Mouse (Mus musculus): ENCODE measurements at regions not wholly inside any gene's neighbourhood (a gene's known extent, or its start where the extent isn't known, plus 50 kb on each side); places are given as distances from the start of the nearest gene placed in this dataset.

DNA sequence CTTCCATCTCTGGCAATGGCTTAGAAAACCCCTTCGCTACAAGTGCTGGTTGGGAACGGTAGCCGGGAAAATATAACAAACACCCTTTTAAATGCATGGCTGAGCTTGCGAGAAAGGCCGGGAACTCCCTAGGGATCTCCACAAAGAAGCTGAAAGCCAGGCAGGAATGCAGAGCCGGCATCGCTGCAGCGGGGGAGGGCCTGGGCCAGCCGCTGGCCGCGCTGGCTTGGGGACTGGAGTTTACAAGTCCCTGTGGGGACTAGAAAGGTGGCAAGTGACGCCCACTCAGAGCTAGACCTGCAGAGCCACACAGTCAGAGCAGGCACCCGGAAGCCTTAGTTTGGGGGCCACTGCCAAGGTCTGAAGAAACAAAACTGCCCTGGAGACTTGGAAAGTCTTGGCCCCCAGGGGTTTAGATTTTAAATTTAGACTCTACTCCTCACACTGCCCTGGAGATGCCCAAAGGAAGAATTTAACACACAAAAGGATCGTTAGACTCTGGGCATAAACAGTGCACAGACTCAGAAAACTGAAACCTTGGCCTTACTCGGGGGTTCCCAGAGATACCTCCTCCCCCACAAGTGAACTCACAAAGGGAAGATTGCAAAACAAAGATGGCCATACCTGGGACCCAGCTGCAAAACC is 59.4 kb downstream of the 1700001O22Rik start:
- no peaks in the 10 kb centered on the region for H3K36me3 ChIP-seq (ENCODE audit: inconsistent target)
- no peak overlapping the region for H3K4me3 ChIP-seq (ENCODE audit: inconsistent target)
- 89% methylated on average over 15 of the region's 15 CpGs for WGBS (ENCODE audit: missing documents)
- H3K79me2 ChIP-seq (ENCODE audit: inconsistent target) = no peaks in the 10 kb centered on the region
- H3K27ac ChIP-seq = no peak overlapping the region

- H3K4me3 ChIP-seq (ENCODE audit: inconsistent target) = no peak overlapping the region
Observed at GRCm38 (mm10) chr2:30743265-30743846, 60.1 kb downstream of the 1700001O22Rik start.

DNA sequence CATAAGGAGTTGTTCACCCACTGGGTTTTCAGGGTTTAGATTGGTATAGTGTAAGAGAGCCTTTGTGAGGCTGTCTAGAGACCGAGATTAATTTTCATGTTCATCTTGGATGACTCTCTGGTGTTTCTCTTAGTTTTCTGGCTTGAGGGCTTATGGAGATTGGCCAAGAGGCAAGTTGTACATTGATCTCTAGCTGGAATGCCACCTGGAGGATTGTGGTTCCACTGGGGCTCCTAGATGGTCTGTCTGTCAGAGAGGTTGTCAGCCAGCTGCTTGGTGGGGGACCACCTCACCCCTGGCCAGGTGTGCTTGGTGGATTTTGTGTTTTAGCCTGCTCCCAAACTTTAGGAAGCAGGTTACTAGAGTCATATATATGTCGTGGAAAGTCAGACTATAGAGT is 62.0 kb downstream of the 1700001O22Rik start:
- Histone ChIP-seq H3K36me3 (ENCODE audit: inconsistent target) (no peaks in the 10 kb centered on the region), H3K27ac (no peak overlapping the region), H3K4me3 (ENCODE audit: inconsistent target) (no peak overlapping the region), H3K79me2 (ENCODE audit: inconsistent target) (no peaks in the 10 kb centered on the region)
- 100% methylated on average over 2 of the region's 2 CpGs for WGBS (ENCODE audit: missing documents)

More at GRCm38 (mm10) chr2:30743265-30743846, 60.1 kb downstream of the 1700001O22Rik start:
- WGBS (ENCODE audit: missing documents) = 63% methylated on average over 4 of the region's 4 CpGs
- H3K79me2 ChIP-seq (ENCODE audit: inconsistent target) = no peaks in the 10 kb centered on the region
- H3K36me3 ChIP-seq (ENCODE audit: inconsistent target) = no peaks in the 10 kb centered on the region
- H3K27ac ChIP-seq = no peak overlapping the region

DNA sequence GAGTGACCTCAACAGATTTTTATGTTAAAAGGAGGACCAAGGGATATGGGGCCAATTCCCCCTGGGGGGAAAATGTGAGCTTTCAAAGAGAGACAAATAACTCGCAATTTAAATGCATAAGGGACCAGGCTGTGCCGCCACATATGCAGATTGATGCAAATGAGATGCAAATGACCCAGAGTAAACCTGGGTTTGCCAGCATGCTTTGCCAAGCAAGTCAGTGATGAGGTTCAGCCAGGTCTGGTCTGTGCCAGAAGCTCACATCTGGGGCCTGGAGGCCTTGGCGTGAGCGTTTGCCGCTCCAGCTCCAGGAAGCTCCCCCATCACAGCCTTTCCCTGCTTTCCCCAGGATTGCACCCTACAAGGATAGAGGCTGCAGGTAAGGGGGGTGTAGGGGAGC is 65.7 kb downstream of the 1700001O22Rik start:
- Histone ChIP-seq H3K4me3 (ENCODE audit: inconsistent target) (no peak overlapping the region), H3K27ac (no peak overlapping the region), H3K36me3 (ENCODE audit: inconsistent target) (no peaks in the 10 kb centered on the region), H3K79me2 (ENCODE audit: inconsistent target) (no peaks in the 10 kb centered on the region)
- WGBS (ENCODE audit: missing documents) = 94% methylated on average over 5 of the region's 5 CpGs

DNA sequence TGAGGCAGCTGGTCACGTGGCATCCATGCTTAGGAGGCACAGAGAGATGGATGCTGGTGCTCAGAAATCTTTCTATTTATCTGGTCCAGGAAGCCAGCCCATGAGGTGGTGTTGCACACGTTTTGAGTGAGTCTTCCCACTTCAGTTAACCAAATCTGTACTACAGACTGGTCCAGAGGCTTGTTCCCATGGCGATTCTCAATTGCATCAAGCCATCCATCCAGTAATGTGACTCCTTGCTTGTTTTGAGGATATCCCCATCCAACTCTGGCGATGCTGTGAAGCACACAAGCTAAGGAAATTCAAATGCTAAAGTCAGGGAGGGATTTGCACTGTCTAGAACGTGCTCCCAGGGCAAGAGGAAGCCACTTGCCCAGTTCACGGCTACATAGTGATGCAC is 66.8 kb downstream of the 1700001O22Rik start:
- H3K27ac ChIP-seq = no peak overlapping the region
- H3K4me3 ChIP-seq (ENCODE audit: inconsistent target) = no peak overlapping the region
- H3K36me3 ChIP-seq (ENCODE audit: inconsistent target) = no peaks in the 10 kb centered on the region
- 92% methylated on average over 6 of the region's 6 CpGs for WGBS (ENCODE audit: missing documents)
- H3K79me2 ChIP-seq (ENCODE audit: inconsistent target) = no peaks in the 10 kb centered on the region

DNA sequence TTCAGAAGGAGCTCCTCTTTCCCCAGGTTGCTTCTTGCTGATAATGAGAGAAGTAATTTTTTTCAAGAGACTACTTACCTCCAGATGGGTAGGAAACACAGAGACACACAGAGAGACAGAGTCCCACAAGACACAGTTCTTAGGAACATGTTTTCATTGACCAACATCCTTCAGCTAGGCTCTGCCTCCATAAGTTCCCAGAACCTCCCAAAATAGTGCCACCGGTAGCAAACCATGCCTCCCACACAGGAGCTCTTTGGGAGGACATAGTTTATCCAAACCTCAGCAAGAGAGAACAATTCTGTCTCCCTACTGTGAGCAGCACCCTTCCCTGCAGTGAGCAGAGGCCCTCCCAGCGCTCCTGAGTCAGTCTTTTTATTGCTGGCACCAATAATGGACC is 67.2 kb downstream of the 1700001O22Rik start:
- H3K36me3 ChIP-seq (ENCODE audit: inconsistent target) = no peaks in the 10 kb centered on the region
- WGBS (ENCODE audit: missing documents) = 68% methylated on average over 2 of the region's 2 CpGs
- H3K79me2 ChIP-seq (ENCODE audit: inconsistent target) = no peaks in the 10 kb centered on the region
- H3K4me3 ChIP-seq (ENCODE audit: inconsistent target) = no peak overlapping the region
- H3K27ac ChIP-seq = no peak overlapping the region

DNA sequence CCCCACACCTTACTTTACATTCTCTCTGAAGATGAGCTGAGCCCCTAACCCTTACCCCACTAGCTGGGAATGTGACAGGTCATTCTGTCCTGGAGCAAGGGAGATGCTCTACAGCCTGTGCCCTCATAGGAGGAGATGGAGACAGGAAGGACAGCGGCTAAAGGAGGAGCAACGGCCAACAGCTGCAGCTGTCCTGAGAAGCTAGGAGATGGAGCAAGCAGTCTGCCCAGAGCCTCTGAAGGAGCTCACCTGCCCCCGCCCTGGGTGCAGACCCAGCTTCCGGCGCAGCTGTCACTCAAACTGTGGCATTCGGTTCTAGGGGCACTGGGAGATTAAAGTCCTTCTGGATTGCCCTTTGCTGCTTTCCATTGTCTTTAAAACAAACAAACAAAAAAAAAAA is 69.6 kb downstream of the 1700001O22Rik start:
- no peak overlapping the region for H3K27ac ChIP-seq
- no peaks in the 10 kb centered on the region for H3K36me3 ChIP-seq (ENCODE audit: inconsistent target)
- 78% methylated on average over 6 of the region's 6 CpGs for WGBS (ENCODE audit: missing documents)
- no peaks in the 10 kb centered on the region for H3K79me2 ChIP-seq (ENCODE audit: inconsistent target)
- H3K4me3 ChIP-seq (ENCODE audit: inconsistent target) = no peak overlapping the region

- WGBS (ENCODE audit: missing documents) = 99% methylated on average over 5 of the region's 5 CpGs
Observed at GRCm38 (mm10) chr2:30731832-30732231, 71.6 kb downstream of the 1700001O22Rik start.

GRCm38 (mm10) chr2:30727948-30728347 is 75.5 kb downstream of the 1700001O22Rik start:
- WGBS (ENCODE audit: missing documents) = 75% methylated on average over 6 of the region's 6 CpGs
- H3K27ac ChIP-seq = no peak overlapping the region
- H3K4me3 ChIP-seq (ENCODE audit: inconsistent target) = no peak overlapping the region

More at GRCm38 (mm10) chr2:30731832-30732231, 71.6 kb downstream of the 1700001O22Rik start:
- H3K4me3 ChIP-seq (ENCODE audit: inconsistent target) = no peak overlapping the region
- no peaks in the 10 kb centered on the region for H3K79me2 ChIP-seq (ENCODE audit: inconsistent target)
- no peak overlapping the region for H3K27ac ChIP-seq
- H3K36me3 ChIP-seq (ENCODE audit: inconsistent target) = no peaks in the 10 kb centered on the region

DNA sequence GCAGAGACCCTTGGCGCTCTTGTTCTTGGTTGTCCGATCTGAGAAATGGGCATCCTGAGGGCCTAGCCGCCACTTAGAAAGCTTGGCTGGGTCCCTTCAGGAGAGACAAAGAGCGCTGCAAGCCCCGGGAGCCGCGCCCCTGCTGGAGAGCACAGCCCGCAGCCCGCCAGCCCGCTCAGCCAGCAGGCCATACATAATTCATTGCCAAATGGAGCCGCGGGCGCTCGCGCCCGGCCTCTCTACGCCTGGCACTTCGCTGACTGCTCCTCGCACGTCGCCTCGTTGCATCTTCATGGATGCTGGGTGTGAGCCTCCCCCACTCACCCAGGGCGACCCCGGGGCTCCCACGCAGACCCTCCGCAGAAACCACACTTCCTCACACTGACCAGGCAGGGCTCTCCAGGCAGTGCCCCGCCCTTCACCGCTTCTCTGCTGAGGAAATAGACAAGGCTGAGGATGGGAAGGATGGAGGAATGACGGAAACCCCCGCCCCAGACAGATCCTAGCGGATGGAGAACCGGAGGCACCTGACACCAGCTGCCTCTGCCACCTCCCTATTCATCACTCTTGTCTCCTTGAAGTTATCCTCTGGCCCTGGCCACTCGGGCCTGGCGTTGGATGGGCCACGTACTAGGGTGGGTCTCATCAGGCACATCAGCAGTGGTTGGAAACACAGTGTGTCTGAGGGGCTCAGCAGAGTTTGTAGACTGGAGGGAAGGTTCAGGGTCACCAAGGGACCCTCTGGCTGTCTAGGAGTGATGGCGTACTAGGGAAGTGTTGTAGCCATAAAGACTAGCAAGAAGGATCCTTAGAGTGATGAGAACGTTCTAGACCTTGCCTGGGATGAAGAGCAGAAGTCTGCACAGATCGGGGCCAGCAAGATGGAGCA is 77.6 kb downstream of the 1700001O22Rik start:
- Histone ChIP-seq H3K79me2 (ENCODE audit: inconsistent target) (no peaks in the 10 kb centered on the region), H3K27ac (no peak overlapping the region), H3K36me3 (ENCODE audit: inconsistent target) (no peaks in the 10 kb centered on the region), H3K4me3 (ENCODE audit: inconsistent target) (no peak overlapping the region)
- WGBS (ENCODE audit: missing documents) = 50% methylated on average over 35 of the region's 38 CpGs

More at GRCm38 (mm10) chr2:30727948-30728347, 75.5 kb downstream of the 1700001O22Rik start:
- H3K36me3 ChIP-seq (ENCODE audit: inconsistent target) = no peaks in the 10 kb centered on the region
- H3K79me2 ChIP-seq (ENCODE audit: inconsistent target) = no peaks in the 10 kb centered on the region

DNA sequence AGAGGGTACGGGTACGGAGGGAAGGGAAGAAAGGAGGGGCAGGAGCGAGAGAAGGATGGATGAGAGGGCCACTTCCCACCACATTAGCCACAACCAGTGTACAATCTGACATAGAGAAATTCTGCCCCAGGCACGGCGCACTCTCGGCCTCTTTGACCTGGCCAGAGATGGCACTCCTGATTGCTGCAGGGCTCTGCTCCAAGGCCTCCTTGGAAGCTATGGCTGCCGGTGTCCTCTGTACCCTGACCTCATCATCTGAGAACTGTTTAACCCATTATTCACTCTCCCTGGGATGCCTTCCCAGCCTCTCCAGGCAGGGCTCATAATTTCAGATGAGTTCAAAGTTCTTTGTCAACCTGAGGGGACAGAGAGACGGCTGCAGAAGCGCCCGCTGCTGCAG is 78.3 kb downstream of the 1700001O22Rik start:
- H3K27ac ChIP-seq = no peak overlapping the region
- no peaks in the 10 kb centered on the region for H3K36me3 ChIP-seq (ENCODE audit: inconsistent target)
- H3K4me3 ChIP-seq (ENCODE audit: inconsistent target) = no peak overlapping the region
- H3K79me2 ChIP-seq (ENCODE audit: inconsistent target) = no peaks in the 10 kb centered on the region
- 88% methylated on average over 7 of the region's 10 CpGs for WGBS (ENCODE audit: missing documents)

GRCm38 (mm10) chr2:30724521-30724920 is 78.9 kb downstream of the 1700001O22Rik start:
- no peaks in the 10 kb centered on the region for H3K79me2 ChIP-seq (ENCODE audit: inconsistent target)
- no peak overlapping the region for H3K27ac ChIP-seq
- H3K36me3 ChIP-seq (ENCODE audit: inconsistent target) = no peaks in the 10 kb centered on the region
- H3K4me3 ChIP-seq (ENCODE audit: inconsistent target) = no peak overlapping the region

GRCm38 (mm10) chr2:30723059-30723587 is 80.3 kb downstream of the 1700001O22Rik start:
- H3K27ac ChIP-seq = peak overlapping the region; percentile 31
- H3K79me2 ChIP-seq (ENCODE audit: inconsistent target) = no peaks in the 10 kb centered on the region
- 66% methylated on average over 10 of the region's 10 CpGs for WGBS (ENCODE audit: missing documents)
- H3K4me3 ChIP-seq (ENCODE audit: inconsistent target) = no peak overlapping the region
- no peaks in the 10 kb centered on the region for H3K36me3 ChIP-seq (ENCODE audit: inconsistent target)

DNA sequence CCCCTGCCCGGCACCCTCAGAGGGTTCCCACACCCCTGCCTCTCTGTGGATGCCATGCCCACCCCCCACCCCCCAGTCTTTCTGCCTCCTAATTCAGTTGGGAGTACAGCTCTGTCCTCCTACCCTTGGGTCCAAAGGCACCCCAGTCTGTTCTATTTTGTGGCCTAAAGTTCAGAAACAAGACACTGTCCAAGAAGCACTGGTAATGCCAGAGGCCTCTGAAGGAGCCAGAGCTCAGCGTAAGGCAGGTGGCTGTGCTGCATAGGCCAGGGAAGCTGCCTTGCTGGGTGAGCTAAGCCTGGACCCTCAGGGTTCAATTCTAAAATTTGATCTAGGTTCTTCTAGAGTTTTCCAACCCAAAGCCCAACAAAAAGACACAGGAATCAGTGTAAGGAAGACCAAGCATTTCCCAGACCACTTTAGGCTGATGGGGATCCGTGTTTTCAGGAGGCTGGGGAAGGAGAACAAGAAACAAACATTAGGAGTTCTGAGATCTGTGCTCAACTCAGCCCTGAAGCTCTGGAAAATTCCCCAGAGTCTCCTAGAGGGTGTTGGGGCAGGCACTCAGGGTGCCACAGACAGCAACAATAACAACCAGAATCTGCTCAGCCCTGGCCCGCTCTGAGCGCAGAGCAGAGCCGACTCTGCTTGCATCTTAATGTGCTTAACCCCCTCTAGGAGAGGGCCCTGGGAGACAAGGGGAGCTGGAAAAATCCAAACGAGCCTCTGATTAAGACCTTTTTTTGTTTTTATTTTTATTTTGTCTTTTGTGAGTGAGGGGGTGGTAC is 81.0 kb downstream of the 1700001O22Rik start:
- no peaks in the 10 kb centered on the region for H3K36me3 ChIP-seq (ENCODE audit: inconsistent target)
- H3K4me3 ChIP-seq (ENCODE audit: inconsistent target) = no peak overlapping the region
- no peaks in the 10 kb centered on the region for H3K79me2 ChIP-seq (ENCODE audit: inconsistent target)
- peak overlapping the region; percentile 31; the same call in 1 of the 2 replicates for H3K27ac ChIP-seq
- 96% methylated on average over 7 of the region's 7 CpGs for WGBS (ENCODE audit: missing documents)
